Mouse (Mus musculus) ES-E14 (cell line): ENCODE data around the gene Dpp10.

Experiments
- ZC3H11A ChIP-seq: IDR thresholded peaks from 2 replicates; pipeline ENCODE4 v1.6.1; 2012; ENCODE audit warnings: low read depth, mild to moderate bottlenecking, inconsistent platforms, low read length, borderline replicate concordance
- ZNF384 ChIP-seq: IDR thresholded peaks from 2 replicates; pipeline ENCODE4 v1.6.1; 2012; ENCODE audit warnings: low read depth, low read length, inconsistent platforms

- TF ChIP-seq ZNF384 (no peak), ZC3H11A (no peak)
Observed at GRCm38 (mm10) chr1:123923907-123924306, 121.5 kb downstream of the Dpp10 start.
